Mouse (Mus musculus): ENCODE data around the gene Kif20b. TPM values are rescaled to one million over a fixed set of nuclear protein-coding genes. Genes with fewer than 3 reads are reported as not detected.

The Kif20b gene
- polyA plus RNA-seq, 1 experiment = 1.7 TPM

DNA sequence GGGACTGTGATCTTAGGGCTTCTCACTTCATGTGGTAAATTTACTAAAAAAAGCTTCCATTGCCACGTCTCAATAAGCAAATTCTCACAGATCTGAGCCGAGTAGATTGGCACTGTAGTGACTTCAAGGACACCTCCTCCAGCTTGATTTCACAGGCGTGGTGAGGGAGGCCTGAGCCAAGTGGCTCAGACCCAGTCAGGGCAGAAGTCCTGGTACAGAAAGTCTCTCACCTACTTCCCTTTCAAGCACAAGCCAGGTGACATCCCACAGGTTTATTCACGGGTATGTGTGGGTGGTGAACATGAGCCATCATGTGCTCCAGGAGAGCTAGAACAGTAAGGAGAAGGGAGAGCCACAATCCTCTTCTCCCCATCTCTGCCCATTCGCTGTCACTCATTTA lies 41.0 kb upstream of the Kif20b start:
- WGBS = 47% methylated on average over 5 of the region's 5 CpGs
- H3K4me1 ChIP-seq (replicated peaks; ENCODE audit: control insufficient read depth, insufficient read depth, low read length) = peaks cover 8% of the 10 kb centered on the region
- TF ChIP-seq CTCF (IDR thresholded peaks at IDR 0.05; ENCODE audit: borderline replicate concordance, control insufficient read depth, extremely low read depth, insufficient read depth, low read length, poor library complexity) (no peak), POLR2A (IDR thresholded peaks at IDR 0.05; ENCODE audit: control insufficient read depth, extremely low read depth, insufficient read depth, low read length, poor library complexity) (no peak)
- no peak overlapping the region for H3K27ac ChIP-seq (ENCODE audit: control insufficient read depth, insufficient read depth, low read length)
- DNase-seq = no peak
- H3K4me3 ChIP-seq (ENCODE audit: control insufficient read depth, insufficient read depth, low read length) = no peak overlapping the region
- H3K36me3 ChIP-seq (ENCODE audit: control insufficient read depth, insufficient read depth, low read length) = no peaks in the 10 kb centered on the region
- no peaks in the 10 kb centered on the region for H3K27me3 ChIP-seq (ENCODE audit: control insufficient read depth, insufficient read depth, low read length)

- H3K4me1 ChIP-seq (replicated peaks; ENCODE audit: control insufficient read depth, insufficient read depth, low read length) = peaks cover 8% of the 10 kb centered on the region
- H3K4me3 ChIP-seq (ENCODE audit: control insufficient read depth, insufficient read depth, low read length) = no peak overlapping the region
- WGBS = 85% methylated on average over 2 of the region's 2 CpGs
- no peaks in the 10 kb centered on the region for H3K36me3 ChIP-seq (ENCODE audit: control insufficient read depth, insufficient read depth, low read length)
- no peak overlapping the region for H3K27ac ChIP-seq (ENCODE audit: control insufficient read depth, insufficient read depth, low read length)
- TF ChIP-seq POLR2A (IDR thresholded peaks at IDR 0.05; ENCODE audit: control insufficient read depth, extremely low read depth, insufficient read depth, low read length, poor library complexity) (no peak), CTCF (IDR thresholded peaks at IDR 0.05; ENCODE audit: borderline replicate concordance, control insufficient read depth, extremely low read depth, insufficient read depth, low read length, poor library complexity) (no peak)
- H3K27me3 ChIP-seq (ENCODE audit: control insufficient read depth, insufficient read depth, low read length) = no peaks in the 10 kb centered on the region
- no peak for DNase-seq
Observed at GRCm38 (mm10) chr19:34882443-34882842, 39.7 kb upstream of the Kif20b start.

DNA sequence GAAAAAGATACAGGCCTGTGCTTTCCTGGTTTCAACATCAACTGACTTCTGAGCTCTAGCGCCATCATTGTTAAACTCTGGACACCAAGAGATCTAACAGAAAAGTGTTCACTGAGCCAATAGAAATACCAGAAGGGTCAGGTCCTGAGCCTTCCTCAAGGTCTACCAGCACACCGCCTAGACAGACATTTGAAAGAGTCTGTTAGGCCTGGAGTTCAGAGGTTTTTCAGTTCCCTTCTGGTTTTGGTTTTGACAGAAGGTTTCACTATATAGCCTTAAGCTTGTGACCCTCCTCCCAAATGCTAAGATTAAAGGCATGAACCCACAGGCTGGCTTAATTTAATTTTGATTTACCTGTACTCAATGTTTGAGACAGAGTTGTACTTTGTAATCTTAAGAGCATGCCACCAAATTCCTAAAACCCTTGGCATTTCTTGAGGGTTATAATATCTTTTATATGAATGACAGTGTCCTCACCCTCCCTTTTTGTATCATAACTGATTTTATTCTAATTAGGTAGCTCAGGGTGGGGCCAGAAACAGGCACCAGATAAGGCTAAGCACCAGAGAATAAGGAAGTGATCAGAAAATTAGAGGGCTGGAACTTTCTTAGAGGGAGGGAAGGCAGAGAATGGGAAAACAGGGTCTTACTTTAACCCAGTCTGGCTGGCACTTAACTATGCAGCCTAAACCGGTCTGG lies 38.5 kb upstream of the Kif20b start:
- Histone ChIP-seq H3K4me3 (ENCODE audit: control insufficient read depth, insufficient read depth, low read length) (no peak overlapping the region), H3K27ac (ENCODE audit: control insufficient read depth, insufficient read depth, low read length) (no peak overlapping the region), H3K36me3 (ENCODE audit: control insufficient read depth, insufficient read depth, low read length) (no peaks in the 10 kb centered on the region), H3K27me3 (ENCODE audit: control insufficient read depth, insufficient read depth, low read length) (no peaks in the 10 kb centered on the region), H3K4me1 (replicated peaks; ENCODE audit: control insufficient read depth, insufficient read depth, low read length) (peaks cover 3% of the 10 kb centered on the region)
- DNase-seq = no peak
- TF ChIP-seq POLR2A (IDR thresholded peaks at IDR 0.05; ENCODE audit: control insufficient read depth, extremely low read depth, insufficient read depth, low read length, poor library complexity) (no peak), CTCF (IDR thresholded peaks at IDR 0.05; ENCODE audit: borderline replicate concordance, control insufficient read depth, extremely low read depth, insufficient read depth, low read length, poor library complexity) (no peak)
- WGBS = 84% methylated on average over 3 of the region's 3 CpGs

- H3K4me3 ChIP-seq (ENCODE audit: control insufficient read depth, insufficient read depth, low read length) = no peak overlapping the region
- TF ChIP-seq POLR2A (IDR thresholded peaks at IDR 0.05; ENCODE audit: control insufficient read depth, extremely low read depth, insufficient read depth, low read length, poor library complexity) = no peak
- TF ChIP-seq CTCF (IDR thresholded peaks at IDR 0.05; ENCODE audit: borderline replicate concordance, control insufficient read depth, extremely low read depth, insufficient read depth, low read length, poor library complexity) = no peak
- no peak overlapping the region for H3K27ac ChIP-seq (ENCODE audit: control insufficient read depth, insufficient read depth, low read length)
- DNase-seq = no peak
- 93% methylated on average over 4 of the region's 4 CpGs for WGBS
- H3K36me3 ChIP-seq (ENCODE audit: control insufficient read depth, insufficient read depth, low read length) = no peaks in the 10 kb centered on the region
- H3K4me1 ChIP-seq (replicated peaks; ENCODE audit: control insufficient read depth, insufficient read depth, low read length) = no peaks in the 10 kb centered on the region
- H3K27me3 ChIP-seq (ENCODE audit: control insufficient read depth, insufficient read depth, low read length) = no peaks in the 10 kb centered on the region
Observed at GRCm38 (mm10) chr19:34886324-34886723, 35.8 kb upstream of the Kif20b start.

DNA sequence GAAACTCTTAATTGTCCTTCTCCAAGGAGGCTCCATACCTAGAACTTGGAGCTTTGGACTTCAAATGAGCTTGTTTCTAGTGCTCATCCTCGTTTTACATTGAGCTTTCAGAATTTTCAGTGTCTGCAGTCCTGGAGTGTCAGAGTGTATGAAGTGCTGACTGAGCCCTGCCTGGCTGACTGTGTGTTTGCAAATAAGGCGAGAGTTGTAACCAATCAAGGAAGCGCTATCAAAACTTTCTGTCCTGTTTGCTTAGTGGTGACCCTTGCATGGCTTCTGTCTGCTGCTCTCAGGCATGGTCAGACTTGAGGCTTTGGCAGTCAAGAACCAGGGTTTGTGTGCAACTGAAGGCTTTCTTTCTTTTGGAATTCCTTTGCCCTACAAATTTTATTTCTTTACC lies 31.2 kb upstream of the Kif20b start:
- Histone ChIP-seq H3K4me1 (replicated peaks; ENCODE audit: control insufficient read depth, insufficient read depth, low read length) (no peaks in the 10 kb centered on the region), H3K4me3 (ENCODE audit: control insufficient read depth, insufficient read depth, low read length) (no peak overlapping the region), H3K27me3 (ENCODE audit: control insufficient read depth, insufficient read depth, low read length) (no peaks in the 10 kb centered on the region), H3K36me3 (ENCODE audit: control insufficient read depth, insufficient read depth, low read length) (no peaks in the 10 kb centered on the region), H3K27ac (ENCODE audit: control insufficient read depth, insufficient read depth, low read length) (no peak overlapping the region)
- TF ChIP-seq POLR2A (IDR thresholded peaks at IDR 0.05; ENCODE audit: control insufficient read depth, extremely low read depth, insufficient read depth, low read length, poor library complexity) (no peak), CTCF (IDR thresholded peaks at IDR 0.05; ENCODE audit: borderline replicate concordance, control insufficient read depth, extremely low read depth, insufficient read depth, low read length, poor library complexity) (no peak)
- WGBS = 93% methylated on average over 3 of the region's 3 CpGs
- no peak for DNase-seq

DNA sequence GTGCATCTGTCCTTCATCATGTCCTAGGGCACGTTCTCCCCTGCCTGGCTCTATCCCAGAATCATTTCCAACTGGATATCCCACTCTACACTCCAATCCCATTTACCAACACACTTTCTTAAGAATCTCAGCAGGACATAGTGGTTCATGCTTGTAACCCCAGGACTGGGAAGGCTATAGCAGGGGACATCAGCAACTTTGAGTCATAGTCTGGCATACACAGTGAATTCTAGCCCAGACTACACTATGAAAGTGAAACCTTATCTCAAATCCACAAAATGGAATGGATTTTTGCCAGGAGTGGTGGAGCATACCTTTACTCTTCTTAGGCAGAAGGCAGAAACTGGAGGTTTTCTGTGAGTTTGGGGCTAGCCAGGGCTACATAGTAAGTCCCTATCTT lies 30.6 kb upstream of the Kif20b start:
- Histone ChIP-seq H3K36me3 (ENCODE audit: control insufficient read depth, insufficient read depth, low read length) (no peaks in the 10 kb centered on the region), H3K27me3 (ENCODE audit: control insufficient read depth, insufficient read depth, low read length) (no peaks in the 10 kb centered on the region), H3K4me3 (ENCODE audit: control insufficient read depth, insufficient read depth, low read length) (no peak overlapping the region), H3K27ac (ENCODE audit: control insufficient read depth, insufficient read depth, low read length) (no peak overlapping the region), H3K4me1 (replicated peaks; ENCODE audit: control insufficient read depth, insufficient read depth, low read length) (no peaks in the 10 kb centered on the region)
- DNase-seq = no peak
- WGBS = 85% methylated on average over 1 of the region's 1 CpGs
- TF ChIP-seq CTCF (IDR thresholded peaks at IDR 0.05; ENCODE audit: borderline replicate concordance, control insufficient read depth, extremely low read depth, insufficient read depth, low read length, poor library complexity) (no peak), POLR2A (IDR thresholded peaks at IDR 0.05; ENCODE audit: control insufficient read depth, extremely low read depth, insufficient read depth, low read length, poor library complexity) (no peak)

- Histone ChIP-seq H3K27ac (ENCODE audit: control insufficient read depth, insufficient read depth, low read length) (no peak overlapping the region), H3K4me3 (ENCODE audit: control insufficient read depth, insufficient read depth, low read length) (no peak overlapping the region), H3K36me3 (ENCODE audit: control insufficient read depth, insufficient read depth, low read length) (no peaks in the 10 kb centered on the region), H3K4me1 (replicated peaks; ENCODE audit: control insufficient read depth, insufficient read depth, low read length) (no peaks in the 10 kb centered on the region), H3K27me3 (ENCODE audit: control insufficient read depth, insufficient read depth, low read length) (no peaks in the 10 kb centered on the region)
- WGBS = 43% methylated on average over 4 of the region's 4 CpGs
- no peak for DNase-seq
- no peak for TF ChIP-seq POLR2A (IDR thresholded peaks at IDR 0.05; ENCODE audit: control insufficient read depth, extremely low read depth, insufficient read depth, low read length, poor library complexity)
- no peak for TF ChIP-seq CTCF (IDR thresholded peaks at IDR 0.05; ENCODE audit: borderline replicate concordance, control insufficient read depth, extremely low read depth, insufficient read depth, low read length, poor library complexity)
Observed at GRCm38 (mm10) chr19:34895082-34895481, 27.1 kb upstream of the Kif20b start.

Data from thymus, adult 2 months (tissue).